Mouse (Mus musculus) CH12F3 (cell line): ENCODE data around the gene Bcdin3d.

Source experiments
- in situ Hi-C: fragments of 300-500 bp; cut with MboI; formaldehyde crosslinking; loops from 2 replicates; pipeline ENCODE4 v1.14.3; 2020; ENCODE audit warnings: low sequenced_read_pairs

Bcdin3d gene

DNA sequence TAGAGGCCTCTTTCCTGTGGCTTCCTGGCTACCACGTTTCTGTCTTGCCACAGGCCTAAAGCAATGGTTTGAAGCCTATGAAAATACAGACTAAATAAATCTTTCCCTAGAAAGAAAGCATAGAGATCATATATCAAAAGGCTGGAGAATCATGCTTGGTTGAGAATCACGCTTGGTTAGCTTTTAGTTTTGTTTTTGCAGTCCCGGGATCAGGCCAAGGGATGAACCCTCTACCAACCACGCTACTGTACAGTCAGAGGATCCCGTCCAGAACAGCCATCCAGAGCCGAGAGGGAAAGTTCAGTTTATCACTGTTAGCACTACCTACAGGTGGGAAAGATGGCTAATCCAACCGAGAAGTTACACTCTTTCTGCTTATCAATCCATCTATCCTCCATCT lies 32.2 kb downstream of the Bcdin3d start:
- in situ Hi-C loops, result no loop called here

DNA sequence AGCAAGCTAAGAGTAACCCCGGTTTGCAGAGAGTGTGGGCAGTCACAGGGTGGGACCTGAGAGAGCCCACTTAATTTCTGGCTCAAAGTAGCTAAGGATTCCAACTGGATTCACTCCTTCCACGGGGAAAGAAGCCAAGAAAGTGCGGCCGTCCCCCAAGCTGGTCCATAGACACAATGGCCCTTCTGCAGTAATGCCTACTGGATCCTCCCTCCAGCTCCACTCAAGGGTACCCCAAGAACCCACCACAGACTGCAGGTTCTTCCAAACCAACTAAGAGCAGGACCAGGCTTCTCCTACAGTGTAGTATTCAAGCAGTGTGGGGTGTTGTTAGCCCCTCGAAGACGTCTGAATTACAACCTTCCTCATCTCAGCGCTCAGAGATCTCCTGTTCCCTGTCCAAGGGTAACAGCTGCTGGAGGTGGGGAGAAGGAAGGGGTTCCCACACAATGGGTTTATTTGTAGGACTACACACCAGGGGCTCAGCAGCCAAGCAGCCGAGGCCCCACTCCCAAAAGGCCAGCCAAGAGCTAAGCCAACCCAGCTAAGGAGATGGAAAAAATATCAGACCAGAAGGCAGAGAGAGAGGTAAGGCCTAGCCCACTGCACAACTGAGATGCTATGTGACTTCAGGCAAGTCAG lies 33.6 kb downstream of the Bcdin3d start:
- in situ Hi-C loops, result no loop called here

GRCm38 (mm10) chr15:99440112-99440815 lies 34.3 kb downstream of the Bcdin3d start:
- in situ Hi-C loops, result no loop called here

DNA sequence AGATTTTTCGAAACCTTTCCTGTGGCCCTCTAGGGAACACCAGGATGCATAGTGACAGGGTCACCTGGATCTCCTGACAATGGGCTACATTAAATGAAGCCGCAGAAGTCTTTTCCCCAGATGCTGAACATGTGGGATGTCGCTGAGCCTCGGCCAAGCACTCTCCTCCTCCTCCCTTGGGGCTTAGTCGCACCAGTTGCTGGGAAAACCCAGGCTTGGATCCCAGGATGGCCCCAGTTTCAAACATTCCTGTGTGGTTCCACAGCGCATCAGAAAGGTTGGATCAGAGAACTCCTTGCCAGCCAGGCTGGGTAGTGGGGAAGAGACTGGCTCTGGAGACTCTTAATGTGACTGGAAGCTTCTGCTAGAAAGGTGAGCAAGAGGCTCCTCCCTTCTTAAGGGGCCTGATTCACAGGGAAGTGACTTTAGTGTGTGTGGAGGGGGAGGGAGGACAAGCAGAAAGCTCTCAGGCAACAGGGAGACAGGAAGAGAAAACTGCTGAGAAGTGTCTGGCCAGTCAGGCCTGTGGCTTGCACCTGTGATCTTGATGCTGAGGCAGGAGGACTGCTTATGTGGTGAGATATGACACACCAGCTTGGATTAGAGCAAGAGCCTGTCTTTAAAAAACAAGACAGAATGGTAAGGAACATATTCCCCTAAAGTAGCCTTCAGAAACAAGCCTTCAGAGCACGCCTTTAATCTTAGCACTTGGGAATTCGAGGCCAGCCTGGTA lies 35.4 kb downstream of the Bcdin3d start:
- in situ Hi-C loops, result no loop called here

- in situ Hi-C loops, result loop anchor here (5.0 kb wide), 1 partner anchor 33 kb away; no protein-coding TSS in a partner anchor
These were observed 40.6 kb downstream of the Bcdin3d start for GRCm38 (mm10) chr15:99433913-99434312.

GRCm38 (mm10) chr15:99433081-99433718 lies 41.3 kb downstream of the Bcdin3d start:
- in situ Hi-C loops, result loop anchor here (5.0 kb wide), 1 partner anchor 34 kb away; no protein-coding TSS in a partner anchor

- in situ Hi-C loops, result loop anchor here (5.0 kb wide), 1 partner anchor 35 kb away; no protein-coding TSS in a partner anchor
These were observed 42.6 kb downstream of the Bcdin3d start for GRCm38 (mm10) chr15:99431967-99432366.

- in situ Hi-C loops, result loop anchor here (5.0 kb wide), 1 partner anchor 36 kb away; no protein-coding TSS in a partner anchor
These were observed 43.0 kb downstream of the Bcdin3d start for GRCm38 (mm10) chr15:99431504-99431903.

- in situ Hi-C loops, result loop anchor here (5.0 kb wide), 1 partner anchor 36 kb away; no protein-coding TSS in a partner anchor
These were observed 43.5 kb downstream of the Bcdin3d start for GRCm38 (mm10) chr15:99431063-99431462.

GRCm38 (mm10) chr15:99430394-99430793 lies 44.1 kb downstream of the Bcdin3d start:
- in situ Hi-C loops, result loop anchor here (5.0 kb wide), 1 partner anchor 37 kb away; no protein-coding TSS in a partner anchor

- in situ Hi-C loops, result no loop called here
These were observed 50.6 kb downstream of the Bcdin3d start for GRCm38 (mm10) chr15:99423884-99424283.

DNA sequence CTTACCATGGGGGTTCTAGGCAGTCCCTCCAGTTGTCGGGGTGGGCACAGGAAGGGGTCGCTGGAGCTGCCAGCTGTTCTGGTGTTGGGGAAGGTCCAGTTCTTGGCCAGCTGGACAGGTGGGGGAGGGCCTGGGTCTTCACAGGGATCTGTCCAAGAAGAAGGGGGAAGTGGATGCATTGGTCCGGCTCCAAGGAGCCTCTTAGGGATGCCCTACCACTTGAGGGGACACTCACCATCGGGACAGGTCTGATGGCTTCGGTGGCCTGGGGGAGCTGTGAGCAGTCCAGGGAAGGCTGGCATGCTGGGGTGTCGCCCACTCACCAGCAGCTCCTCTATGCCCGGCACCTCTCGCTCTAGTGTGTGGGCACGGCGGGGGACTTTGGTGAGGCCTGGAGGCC lies 51.4 kb downstream of the Bcdin3d start:
- in situ Hi-C loops, result no loop called here

DNA sequence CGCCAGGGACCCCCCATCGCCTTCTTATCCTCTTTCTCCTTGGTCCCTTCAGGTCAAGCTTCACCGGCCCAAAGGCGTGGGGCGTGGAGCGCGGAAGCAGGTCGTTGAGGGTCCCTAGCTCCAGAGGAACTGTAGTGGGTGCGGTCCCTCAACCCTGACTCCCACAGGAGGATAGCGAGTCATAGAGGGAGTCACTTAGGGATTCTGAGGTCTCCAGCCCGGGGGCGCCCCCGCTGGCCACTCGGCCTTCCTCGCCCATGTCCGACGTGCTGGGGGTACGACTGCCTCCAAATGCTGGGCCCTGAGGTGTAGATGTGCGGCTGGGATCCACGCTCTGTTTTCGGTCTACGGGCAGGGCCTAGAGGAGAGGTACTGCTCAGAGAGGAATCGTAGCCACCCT lies 52.0 kb downstream of the Bcdin3d start:
- in situ Hi-C loops, result no loop called here

- in situ Hi-C loops, result no loop called here
These were observed 52.9 kb downstream of the Bcdin3d start for GRCm38 (mm10) chr15:99421676-99422075.

DNA sequence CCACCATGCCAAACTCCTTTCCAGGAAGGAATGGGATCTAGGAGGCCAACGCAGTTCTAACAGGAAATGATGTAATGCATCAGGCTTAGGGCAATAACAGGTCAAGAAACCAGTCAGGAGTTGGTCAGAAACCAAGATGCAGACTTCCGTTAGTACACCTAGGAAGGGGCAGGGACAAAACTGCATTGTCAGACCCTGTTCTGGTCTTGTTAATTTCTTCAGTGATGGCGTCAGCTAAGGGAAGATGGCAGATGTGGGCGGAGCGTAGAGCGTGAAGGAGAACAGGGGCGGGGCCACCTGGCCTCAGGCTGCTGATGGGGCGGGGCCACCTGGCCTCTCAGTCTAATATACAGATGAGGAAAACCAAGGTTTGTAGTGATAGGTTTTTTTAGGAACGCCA lies 53.4 kb downstream of the Bcdin3d start:
- in situ Hi-C loops, result no loop called here

- in situ Hi-C loops, result no loop called here
These were observed 54.0 kb downstream of the Bcdin3d start for GRCm38 (mm10) chr15:99420521-99421014.

- in situ Hi-C loops, result no loop called here
These were observed 54.4 kb downstream of the Bcdin3d start for GRCm38 (mm10) chr15:99420101-99420500.
